Mouse (Mus musculus): ENCODE measurements at regions not wholly inside any gene's neighbourhood (a gene's known extent, or its start where the extent isn't known, plus 50 kb on each side); places are given as distances from the start of the nearest gene placed in this dataset.

- TF ChIP-seq CTCF (IDR thresholded peaks at IDR 0.05): no peak
- DNase-seq (ENCODE audit: low read depth, low spot score): no peak
- H3K27me3 ChIP-seq: no peaks in the 10 kb centered on the region
- CTCF ChIA-PET: interaction anchor here (1.2 to 1.5 kb wide), 3 partner anchors 200 to 202 kb away, joined by 3 to 5 read pairs (median 3); no protein-coding TSS in a partner anchor
- in situ Hi-C loops (cut with MboI; ENCODE audit: low pct_unique_long_range_greater_than_20kb): loop anchor here (5.0 kb wide), 1 partner anchor 200 kb away; no protein-coding TSS in a partner anchor
- ATAC-seq: no peak
- POLR2A ChIA-PET: no interaction called here
These were observed 132.0 kb upstream of the Agap1 start for GRCm38 (mm10) chr1:89322621-89323020.

- ATAC-seq (no peak), DNase-seq (ENCODE audit: low read depth, low spot score) (no peak)
- CTCF ChIA-PET: interaction anchor here (1.2 to 1.5 kb wide), 2 partner anchors 199 to 201 kb away, joined by 3 to 5 read pairs; no protein-coding TSS in a partner anchor
- POLR2A ChIA-PET: no interaction called here
- in situ Hi-C loops (cut with MboI; ENCODE audit: low pct_unique_long_range_greater_than_20kb): loop anchor here (5.0 kb wide), 1 partner anchor 199 kb away; no protein-coding TSS in a partner anchor
- TF ChIP-seq CTCF (IDR thresholded peaks at IDR 0.05): peak; percentile 88
- H3K27me3 ChIP-seq: no peaks in the 10 kb centered on the region
These were observed 131.5 kb upstream of the Agap1 start for GRCm38 (mm10) chr1:89323091-89323490.

DNA sequence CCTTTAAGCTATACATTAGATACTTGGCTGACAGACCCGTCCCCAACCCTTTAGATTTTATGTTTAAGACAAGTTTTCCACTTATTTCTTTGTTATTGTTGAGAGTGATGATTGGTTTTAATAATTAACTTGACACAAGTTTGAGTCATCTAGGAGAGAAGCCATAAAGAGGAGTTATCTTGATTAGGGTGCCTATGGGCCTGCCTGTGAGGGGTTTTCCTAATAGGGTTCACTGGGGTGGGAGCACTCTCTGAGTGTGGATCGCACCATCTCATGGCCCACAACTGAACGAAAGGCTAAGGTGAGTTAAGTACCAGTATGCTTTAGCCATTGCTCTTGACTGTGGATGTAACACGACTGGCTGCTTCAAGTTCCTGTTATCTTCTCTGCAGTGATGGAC is 123.3 kb upstream of the Agap1 start:
- ATAC-seq (no peak), DNase-seq (ENCODE audit: low read depth, low spot score) (no peak)
- ChIA-PET CTCF (no interaction called here), POLR2A (no interaction called here)
- H3K27me3 ChIP-seq: no peaks in the 10 kb centered on the region
- in situ Hi-C loops (cut with MboI; ENCODE audit: low pct_unique_long_range_greater_than_20kb): no loop called here
- TF ChIP-seq CTCF (IDR thresholded peaks at IDR 0.05): no peak

DNA sequence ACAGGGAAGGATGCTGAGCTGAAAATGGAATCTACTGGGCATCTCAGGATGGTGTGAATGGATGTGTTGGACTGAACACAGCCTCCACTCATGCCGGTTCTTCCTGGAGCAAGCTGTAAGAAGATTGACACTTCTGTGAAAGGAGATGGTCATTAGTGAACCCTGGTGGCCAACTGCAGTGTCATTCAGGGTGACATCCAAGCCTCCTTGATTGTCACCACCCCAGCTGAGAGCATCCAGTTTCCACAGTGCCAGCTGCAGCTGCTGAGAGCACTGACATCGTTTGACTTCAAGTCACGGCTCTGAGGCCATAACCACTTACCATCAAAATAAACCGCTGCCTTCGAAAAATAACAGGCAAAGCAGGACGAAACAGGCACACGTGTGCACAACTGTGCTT is 121.9 kb upstream of the Agap1 start:
- DNase-seq (ENCODE audit: low read depth, low spot score) (no peak), ATAC-seq (no peak)
- H3K27me3 ChIP-seq: no peaks in the 10 kb centered on the region
- ChIA-PET CTCF (no interaction called here), POLR2A (no interaction called here)
- TF ChIP-seq CTCF (IDR thresholded peaks at IDR 0.05): no peak
- in situ Hi-C loops (cut with MboI; ENCODE audit: low pct_unique_long_range_greater_than_20kb): no loop called here

DNA sequence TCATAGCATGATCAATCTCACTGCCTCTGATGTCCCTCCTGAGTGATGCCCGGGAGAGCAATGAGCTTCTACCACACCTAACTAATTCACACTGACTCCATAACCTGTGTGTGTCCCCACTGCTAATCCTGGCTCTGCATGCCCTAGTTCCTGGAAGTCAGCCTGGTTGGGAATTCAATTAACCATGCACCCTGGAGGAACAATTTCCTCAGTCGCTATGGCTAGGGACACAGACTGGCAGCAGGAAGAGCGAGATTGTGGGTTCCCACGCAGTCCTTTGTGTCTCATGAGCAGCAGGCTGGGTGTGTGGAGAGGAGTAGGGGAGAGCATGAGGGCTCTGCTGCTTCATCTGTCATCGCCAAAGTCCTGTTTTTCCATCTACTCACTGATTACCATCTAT is 116.7 kb upstream of the Agap1 start:
- in situ Hi-C loops (cut with MboI; ENCODE audit: low pct_unique_long_range_greater_than_20kb): no loop called here
- ATAC-seq (no peak), DNase-seq (ENCODE audit: low read depth, low spot score) (no peak)
- ChIA-PET POLR2A (interaction anchor here (0.6 kb wide), 1 partner anchor 671 kb away, joined by 6 read pairs; no protein-coding TSS in a partner anchor), CTCF (no interaction called here)
- no peak for TF ChIP-seq CTCF (IDR thresholded peaks at IDR 0.05)
- H3K27me3 ChIP-seq: no peaks in the 10 kb centered on the region

DNA sequence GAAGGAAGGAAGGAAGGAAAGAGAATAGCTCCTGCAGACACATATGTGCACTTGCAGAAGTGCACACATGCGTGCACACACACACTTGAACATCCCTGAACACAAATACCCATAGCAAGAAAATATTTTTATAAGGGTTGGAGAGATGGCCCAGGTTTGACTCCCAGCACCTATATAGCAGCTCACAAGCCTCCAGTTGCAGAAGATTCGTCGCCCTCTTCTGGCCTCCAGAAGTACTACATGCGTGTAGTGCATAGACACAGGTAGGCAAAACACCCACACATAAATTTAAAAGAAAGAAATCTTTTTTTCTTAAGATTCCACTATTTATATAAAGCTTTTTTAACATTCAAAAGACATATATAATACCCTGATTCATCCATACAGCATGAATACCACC is 111.8 kb upstream of the Agap1 start:
- no peak for ATAC-seq
- no peak for DNase-seq (ENCODE audit: low read depth, low spot score)
- peak; percentile 61 for TF ChIP-seq CTCF (IDR thresholded peaks at IDR 0.05)
- no peaks in the 10 kb centered on the region for H3K27me3 ChIP-seq
- ChIA-PET POLR2A (interaction anchor here (0.6 kb wide), 1 partner anchor 182 kb away, joined by 3 read pairs; no protein-coding TSS in a partner anchor), CTCF (interaction anchor here (1.1 to 1.2 kb wide), 2 partner anchors 26 to 107 kb away, joined by 3 read pairs; no protein-coding TSS in a partner anchor)
- in situ Hi-C loops (cut with MboI; ENCODE audit: low pct_unique_long_range_greater_than_20kb): no loop called here

DNA sequence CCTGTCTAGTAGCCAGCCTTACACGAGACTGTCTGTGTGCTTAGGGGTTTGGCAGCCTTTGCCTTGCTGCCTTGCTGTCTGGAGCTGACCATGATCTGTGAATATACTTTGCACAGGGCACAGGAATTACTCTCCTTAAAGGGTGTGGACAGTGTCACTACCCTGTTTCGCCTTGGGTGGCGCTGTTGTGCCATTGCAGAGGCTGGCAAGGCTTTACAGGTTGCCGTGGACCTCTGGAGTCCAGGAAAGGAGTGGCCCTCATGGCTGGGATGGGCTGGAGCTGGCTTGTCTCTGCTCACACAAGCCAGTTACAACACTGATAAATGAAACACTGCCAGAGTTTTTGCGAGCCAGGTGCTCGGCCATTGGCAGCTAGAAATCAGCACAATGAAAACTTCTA is 110.1 kb upstream of the Agap1 start:
- CTCF ChIA-PET: interaction anchor here (0.9 kb wide), 1 partner anchor 10 kb away, joined by 4 read pairs; no protein-coding TSS in a partner anchor
- peak; percentile 58 for TF ChIP-seq CTCF (IDR thresholded peaks at IDR 0.05)

DNA sequence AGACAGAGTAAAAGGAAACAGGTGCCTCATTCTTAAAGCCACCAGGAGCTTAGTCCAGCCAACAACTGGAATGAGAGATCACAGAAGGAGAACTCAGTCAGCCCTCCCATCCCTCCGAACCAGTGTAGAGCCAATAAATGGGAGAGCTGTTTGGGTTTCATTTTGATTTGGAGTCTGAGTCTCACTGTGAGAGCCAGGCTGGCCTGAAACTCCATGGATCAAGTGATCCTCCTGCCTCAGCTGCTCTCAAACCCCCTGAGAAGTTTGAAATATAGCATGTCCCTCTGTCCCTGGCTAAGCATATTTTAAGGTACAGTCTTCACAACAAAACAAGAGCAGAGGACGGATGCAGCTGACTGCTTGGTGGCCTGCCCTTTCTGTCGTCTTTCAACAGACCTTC is 107.3 kb upstream of the Agap1 start:
- POLR2A ChIA-PET: no interaction called here
- CTCF ChIA-PET: interaction anchor here (1.7 kb wide), 1 partner anchor 259 kb away, joined by 3 read pairs; no protein-coding TSS in a partner anchor
- in situ Hi-C loops (cut with MboI; ENCODE audit: low pct_unique_long_range_greater_than_20kb): no loop called here
- H3K27me3 ChIP-seq: no peaks in the 10 kb centered on the region
- DNase-seq (ENCODE audit: low read depth, low spot score): no peak
- TF ChIP-seq CTCF (IDR thresholded peaks at IDR 0.05): no peak
- no peak for ATAC-seq

More for the DNA sequence above, 110.1 kb upstream of the Agap1 start:
- DNase-seq (ENCODE audit: low read depth, low spot score): no peak
- no peak for ATAC-seq
- no peaks in the 10 kb centered on the region for H3K27me3 ChIP-seq
- in situ Hi-C loops (cut with MboI; ENCODE audit: low pct_unique_long_range_greater_than_20kb): no loop called here
- POLR2A ChIA-PET: no interaction called here

- POLR2A ChIA-PET: interaction anchor here (0.8 to 1.4 kb wide), 2 partner anchors 10 to 51 kb away, joined by 3 read pairs; no protein-coding TSS in a partner anchor
These were observed 101.7 kb upstream of the Agap1 start for GRCm38 (mm10) chr1:89352936-89353335.

DNA sequence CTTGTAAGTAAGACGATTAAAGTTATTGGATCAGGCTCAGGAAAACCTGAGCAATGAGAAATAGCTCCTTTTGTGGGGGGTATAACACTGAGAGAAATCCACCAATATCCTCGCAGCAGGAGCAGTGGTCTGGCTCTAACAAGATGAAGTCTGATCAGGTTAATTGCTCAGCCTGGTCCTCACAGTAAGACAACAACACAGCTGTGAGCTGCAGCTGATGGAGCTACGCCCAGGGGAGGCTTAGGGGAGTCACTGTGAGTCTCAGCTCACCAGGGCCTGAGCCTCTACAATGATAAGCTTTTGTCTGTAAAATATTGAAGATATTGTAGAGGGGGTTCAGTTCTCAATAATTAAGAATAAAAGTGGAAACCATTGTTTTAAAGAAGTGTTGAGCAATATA is 95.3 kb upstream of the Agap1 start:
- in situ Hi-C loops (cut with MboI; ENCODE audit: low pct_unique_long_range_greater_than_20kb): no loop called here
- CTCF ChIA-PET: interaction anchor here (1.2 kb wide), 1 partner anchor 15 kb away, joined by 3 read pairs; no protein-coding TSS in a partner anchor
- POLR2A ChIA-PET: no interaction called here
- TF ChIP-seq CTCF (IDR thresholded peaks at IDR 0.05): no peak
- DNase-seq (ENCODE audit: low read depth, low spot score) (no peak), ATAC-seq (no peak)
- no peaks in the 10 kb centered on the region for H3K27me3 ChIP-seq

More at GRCm38 (mm10) chr1:89352936-89353335, 101.7 kb upstream of the Agap1 start:
- ATAC-seq (no peak), DNase-seq (ENCODE audit: low read depth, low spot score) (peak; percentile 62)
- CTCF ChIA-PET: no interaction called here
- no peak for TF ChIP-seq CTCF (IDR thresholded peaks at IDR 0.05)
- H3K27me3 ChIP-seq: no peaks in the 10 kb centered on the region
- in situ Hi-C loops (cut with MboI; ENCODE audit: low pct_unique_long_range_greater_than_20kb): no loop called here

- POLR2A ChIA-PET: no interaction called here
- peak; percentile 26 for ATAC-seq
- CTCF ChIA-PET: interaction anchor here (1.1 to 2.0 kb wide), 4 partner anchors 8 to 161 kb away, joined by 3 to 11 read pairs (median 5); no protein-coding TSS in a partner anchor
- DNase-seq (ENCODE audit: low read depth, low spot score): peak; percentile 34
- in situ Hi-C loops (cut with MboI; ENCODE audit: low pct_unique_long_range_greater_than_20kb): no loop called here
- TF ChIP-seq CTCF (IDR thresholded peaks at IDR 0.05): peak; percentile 60
- H3K27me3 ChIP-seq: no peaks in the 10 kb centered on the region
These were observed 89.9 kb upstream of the Agap1 start for GRCm38 (mm10) chr1:89364547-89365305.
